Mouse (Mus musculus) olfactory bulb, adult 2 months (tissue): ENCODE data around the gene Olfr814. TPM values are rescaled to one million over a fixed set of nuclear protein-coding genes. Genes with fewer than 3 reads are reported as not detected.
"Not testable (repeated sequence)": the region's sequence is repeated elsewhere in the genome, so short reads cannot be mapped to it uniquely, and the experiment has no call there.

Experiments
- H3K27ac ChIP-seq: fragments of 200-500 bp; 2 replicates; pipeline ENCODE4 v1.5.1; 2012; ENCODE audit warnings: low read depth, low read length; ENCODE audit not compliant: insufficient read depth
- H3K4me1 ChIP-seq: fragments of 200-500 bp; 2 replicates; pipeline ENCODE4 v1.6.1; 2012; ENCODE audit warnings: low read length; ENCODE audit not compliant: control insufficient read depth, insufficient read depth
- H3K4me3 ChIP-seq: fragments of 200-500 bp; 2 replicates; pipeline ENCODE4 v1.5.1; 2012; ENCODE audit warnings: mild to moderate bottlenecking, low read depth, low read length, moderate library complexity; ENCODE audit not compliant: insufficient read depth
- CTCF ChIP-seq: fragments of 200-500 bp; IDR thresholded peaks from 2 replicates; pipeline ENCODE4 v1.5.1; 2012; ENCODE audit warnings: low read depth, mild to moderate bottlenecking, low read length, moderate library complexity; ENCODE audit not compliant: insufficient read depth
- POLR2A ChIP-seq: fragments of 200-500 bp; IDR thresholded peaks from 2 replicates; pipeline ENCODE4 v1.6.1; 2012; ENCODE audit warnings: mild to moderate bottlenecking, low read depth, low read length, moderate library complexity; ENCODE audit not compliant: insufficient read depth
- WGBS: fragments of 180-500 bp; shearing (Covaris S2); methylation state at CpG from one replicate; pipeline ENCODE4 v1.1.7; 2018; 5-methylcytosine and 5-hydroxymethylcytosine counted together
- polyA plus RNA-seq: library from polyadenylated mRNA; stranded (reverse); fragments of >200 nt; gene quantifications from 2 replicates; pipeline ENCODE4 v1.2.4, GENCODE M21; 2012; ENCODE audit warnings: low replicate concordance; ENCODE audit not compliant: missing spikeins, insufficient read depth, insufficient read length

Gene Olfr814
- polyA plus RNA-seq = not detected in 2 replicates

- H3K4me3 ChIP-seq, H3K4me1 ChIP-seq, H3K27ac ChIP-seq: not testable (repeated sequence)
- 50% methylated on average over 1 of the region's 1 CpGs for WGBS
These were observed at the start of gene Olfr814 for GRCm38 (mm10) chr10:129879751-129880150. Olfr814 (minus strand) TSS chr10:129879851.

- no peak for TF ChIP-seq CTCF
- 63% methylated on average over 1 of the region's 1 CpGs for WGBS
- no peak within 1 kb of the TSS for H3K4me3 ChIP-seq
- H3K27ac ChIP-seq = no peak within 1 kb of the TSS
- no peaks in the 10 kb centered on the region for H3K4me1 ChIP-seq
These were observed 35.8 kb upstream of the Olfr814 start, which contains the start of gene Olfr816 for GRCm38 (mm10) chr10:129915497-129915896. Olfr816 (minus strand) TSS chr10:129915597.

- H3K27ac ChIP-seq, H3K4me3 ChIP-seq, H3K4me1 ChIP-seq: not testable (repeated sequence)
- 71% methylated on average over 1 of the region's 1 CpGs for WGBS
These were observed 26.1 kb upstream of the Olfr814 start, which contains the start of gene Olfr815 for GRCm38 (mm10) chr10:129905767-129906166. Olfr815 (minus strand) TSS chr10:129905867.

DNA sequence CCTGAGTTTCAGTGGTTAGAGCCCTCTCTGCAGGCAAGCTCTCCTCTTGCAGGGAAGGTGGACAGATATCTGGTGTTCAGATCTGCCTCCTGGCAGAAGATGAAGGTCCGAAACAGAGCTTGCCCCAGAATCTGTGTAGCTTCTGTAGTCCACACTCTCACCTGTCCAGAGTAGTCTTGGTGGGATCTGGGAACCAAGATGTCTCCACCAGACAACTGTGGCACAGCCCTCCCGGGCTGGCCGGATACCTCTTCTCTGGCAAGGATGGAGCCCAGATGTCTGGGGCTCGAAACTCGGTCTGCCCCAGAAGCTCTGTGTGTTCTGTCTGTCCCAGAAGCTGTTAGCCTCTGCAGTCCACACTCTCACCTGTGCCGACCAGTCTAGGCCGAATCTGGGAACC, 6.3 kb upstream of the Olfr814 start:
- 95% methylated on average over 7 of the region's 7 CpGs for WGBS
- H3K4me3 ChIP-seq = no peak overlapping the region
- TF ChIP-seq POLR2A = no peak
- no peak for TF ChIP-seq CTCF
- H3K27ac ChIP-seq = no peak overlapping the region
- no peaks in the 10 kb centered on the region for H3K4me1 ChIP-seq

GRCm38 (mm10) chr10:129885496-129885895, 5.8 kb upstream of the Olfr814 start:
- H3K4me1 ChIP-seq, H3K27ac ChIP-seq, H3K4me3 ChIP-seq: not testable (repeated sequence)
- 90% methylated on average over 6 of the region's 6 CpGs for WGBS

DNA sequence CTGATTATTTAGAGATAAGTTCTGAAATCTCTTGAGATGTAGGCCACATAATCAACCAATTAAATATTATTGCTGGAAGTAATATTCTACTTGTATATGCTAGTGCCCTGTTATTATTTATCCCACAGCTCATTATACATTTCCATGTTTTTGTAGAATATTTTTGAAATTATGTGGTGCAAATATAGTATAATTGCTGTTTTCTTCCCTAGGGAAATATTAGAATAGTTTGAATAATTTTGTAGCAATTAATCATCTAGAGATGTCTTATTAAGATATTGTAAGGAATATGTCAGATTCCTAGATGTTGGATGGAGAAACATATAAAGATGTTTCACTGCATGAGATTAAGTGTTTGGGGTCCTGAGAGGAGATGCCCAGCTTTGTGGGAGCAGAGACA, 24.6 kb downstream of the Olfr814 start, which contains the start of gene Olfr813:
TSS of gene Olfr813 (plus strand) at position 301 of the 400 bp plus-strand sequence.
- no peak within 1 kb of the TSS for H3K27ac ChIP-seq
- no peak within 1 kb of the TSS for H3K4me3 ChIP-seq
- TF ChIP-seq CTCF = no peak
- TF ChIP-seq POLR2A = no peak
- no peaks in the 10 kb centered on the region for H3K4me1 ChIP-seq

DNA sequence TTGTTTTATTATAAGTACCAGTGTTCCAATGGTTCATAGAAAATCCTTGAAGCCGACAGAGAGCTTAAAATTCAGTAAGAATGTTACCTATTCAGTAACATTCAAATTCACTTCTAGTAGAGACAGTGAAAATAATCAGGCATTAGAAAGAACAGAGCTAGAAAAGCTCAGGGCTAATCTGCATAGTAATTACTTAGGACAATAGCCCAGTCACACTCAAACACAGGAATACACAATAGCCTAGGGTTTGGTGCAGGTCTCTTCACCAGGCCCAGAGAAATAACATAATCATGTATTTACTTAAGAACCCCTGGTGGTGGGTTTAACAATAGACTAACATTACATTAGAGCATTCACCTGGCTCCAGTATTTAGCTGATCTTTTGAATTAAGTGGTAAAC, 32.3 kb downstream of the Olfr814 start:
- Histone ChIP-seq H3K27ac (no peak overlapping the region), H3K4me1 (no peaks in the 10 kb centered on the region), H3K4me3 (no peak overlapping the region)
- no peak for TF ChIP-seq POLR2A
- WGBS = 37% methylated on average over 1 of the region's 1 CpGs

GRCm38 (mm10) chr10:129845994-129846393, 33.7 kb downstream of the Olfr814 start, which contains the start of gene Olfr812:
Olfr812 (minus strand) TSS chr10:129846094.
- H3K27ac ChIP-seq = no peak within 1 kb of the TSS
- 85% methylated on average over 1 of the region's 1 CpGs for WGBS
- no peak within 1 kb of the TSS for H3K4me3 ChIP-seq
- TF ChIP-seq CTCF (no peak), POLR2A (no peak)
- no peaks in the 10 kb centered on the region for H3K4me1 ChIP-seq

Other genes starting within 250 kb of the Olfr814 start
- not detected in 2 replicates for gene Olfr799, start 242.4 kb downstream of the Olfr814 start, polyA plus RNA-seq
- gene Olfr800, start 222.2 kb downstream of the Olfr814 start, polyA plus RNA-seq = not detected in 2 replicates
- gene Olfr801, start 206.0 kb downstream of the Olfr814 start, polyA plus RNA-seq = not detected in 2 replicates
- gene Olfr802, start 191.7 kb downstream of the Olfr814 start, polyA plus RNA-seq = not detected in 2 replicates
- not detected in 2 replicates for gene Olfr803, start 185.6 kb downstream of the Olfr814 start, polyA plus RNA-seq
- not detected in 2 replicates for gene Olfr804, start 176.6 kb downstream of the Olfr814 start, polyA plus RNA-seq
- not detected in 2 replicates for gene Olfr805, start 150.5 kb downstream of the Olfr814 start, polyA plus RNA-seq
- gene Olfr806, start 137.9 kb downstream of the Olfr814 start, polyA plus RNA-seq = not detected in 2 replicates
- gene Olfr807, start 122.1 kb downstream of the Olfr814 start, polyA plus RNA-seq = not detected in 2 replicates
- not detected in 2 replicates for gene Olfr808, start 114.4 kb downstream of the Olfr814 start, polyA plus RNA-seq
- gene Olfr809, start 105.2 kb downstream of the Olfr814 start, polyA plus RNA-seq = not detected in 2 replicates
- not detected in 2 replicates for gene Olfr810, start 84.9 kb downstream of the Olfr814 start, polyA plus RNA-seq
- not detected in 2 replicates for gene Olfr811, start 75.5 kb downstream of the Olfr814 start, polyA plus RNA-seq
- gene Olfr812, start 33.8 kb downstream of the Olfr814 start, polyA plus RNA-seq = not detected in 2 replicates
- gene Olfr813, start 24.5 kb downstream of the Olfr814 start, polyA plus RNA-seq = not detected in 2 replicates
- gene Olfr815, start 26.0 kb upstream of the Olfr814 start, polyA plus RNA-seq = not detected in 2 replicates
- gene Olfr816, start 35.7 kb upstream of the Olfr814 start, polyA plus RNA-seq = not detected in 2 replicates
- gene Olfr818, start 69.2 kb upstream of the Olfr814 start, polyA plus RNA-seq = not detected in 2 replicates
- not detected in 2 replicates for gene Olfr819, start 87.4 kb upstream of the Olfr814 start, polyA plus RNA-seq
- gene Olfr247, start 96.3 kb upstream of the Olfr814 start, polyA plus RNA-seq = not detected in 2 replicates
- gene Gm10310, start 105.2 kb upstream of the Olfr814 start, polyA plus RNA-seq = not detected in 2 replicates
- not detected in 2 replicates for gene Olfr820, start 132.8 kb upstream of the Olfr814 start, polyA plus RNA-seq
- gene Olfr821, start 150.5 kb upstream of the Olfr814 start, polyA plus RNA-seq = not detected in 2 replicates
- not detected in 2 replicates for gene Olfr822, start 191.4 kb upstream of the Olfr814 start, polyA plus RNA-seq
- gene Olfr823, start 235.5 kb upstream of the Olfr814 start, polyA plus RNA-seq = not detected in 2 replicates